Mouse (Mus musculus) forebrain, postnatal 0 days (tissue): ENCODE measurements around the gene Fn3k. TPM values are rescaled to one million over a fixed set of nuclear protein-coding genes. Genes with fewer than 3 reads are reported as not detected.

Experiments used
- ATAC-seq: fragments of 200-750 bp; cut with Nextera tagmentation; 2 replicates; pipeline ENCODE4 v1.8.0; 2017; ENCODE audit warnings: mild to moderate bottlenecking, moderate library complexity
- DNase-seq: peaks from one replicate; pipeline ENCODE4 v3.0.0-alpha.2; 2015
- H3K27ac ChIP-seq: fragments of 300-500 bp; sonication (generic); 2 replicates; pipeline ENCODE4 v1.5.1; 2014; ENCODE audit warnings: low read depth, mild to moderate bottlenecking, antibody characterized with exemption, low read length, moderate library complexity, mixed read lengths
- H3K27me3 ChIP-seq: fragments of 300-500 bp; sonication (generic); 2 replicates; pipeline ENCODE4 v1.6.1; 2014; ENCODE audit warnings: mild to moderate bottlenecking, low read length, mixed read lengths; ENCODE audit not compliant: insufficient read depth
- H3K36me3 ChIP-seq: fragments of 300-500 bp; sonication (generic); 2 replicates; pipeline ENCODE4 v1.6.1; 2014; ENCODE audit warnings: mild to moderate bottlenecking, moderate library complexity; ENCODE audit not compliant: insufficient read depth
- H3K4me1 ChIP-seq: fragments of 300-500 bp; sonication (generic); 2 replicates; pipeline ENCODE4 v1.6.1; 2014; ENCODE audit warnings: antibody characterized with exemption; ENCODE audit not compliant: insufficient read depth
- H3K4me2 ChIP-seq: fragments of 300-500 bp; sonication (generic); 2 replicates; pipeline ENCODE4 v1.6.1; 2014; ENCODE audit warnings: low read depth, mild to moderate bottlenecking, moderate library complexity
- H3K4me3 ChIP-seq: fragments of 300-500 bp; sonication (generic); 2 replicates; pipeline ENCODE4 v1.5.1; 2014; ENCODE audit warnings: low read depth, low read length, mixed read lengths
- H3K9ac ChIP-seq: fragments of 300-500 bp; sonication (generic); 2 replicates; pipeline ENCODE4 v1.6.1; 2014; ENCODE audit warnings: mild to moderate bottlenecking
- H3K9me3 ChIP-seq: fragments of 300-500 bp; sonication (generic); 2 replicates; pipeline ENCODE4 v1.6.1; 2016; ENCODE audit warnings: low read length
- CTCF ChIP-seq: sonication (generic); IDR thresholded peaks from 2 replicates; pipeline ENCODE4 v1.5.1; 2016; ENCODE audit warnings: antibody characterized with exemption, control low read depth, low read depth
- WGBS: fragments of 180-500 bp; shearing (Covaris S2); extraction: QIAGEN DNeasy Blood & Tissue Kit; methylation state at CpG from one replicate; pipeline ENCODE4 v1.1.7; 2014; 5-methylcytosine and 5-hydroxymethylcytosine counted together
- microRNA-seq, 2 experiments: library from miRNA; unstranded; fragments of <30 nt; microRNA quantifications; one replicate each; pipeline ENCODE4; 2016
- polyA plus RNA-seq: library from polyadenylated mRNA; unstranded; fragments of >200 nt; fragmentation: Nextera tagmentation; extraction: Ambion mirVana; gene quantifications from 2 replicates; pipeline ENCODE4 v1.2.1, GENCODE M21; 2015
- total RNA-seq: library from RNA; depleted of rRNA; stranded (reverse); fragments of >200 nt; gene quantifications from 2 replicates; pipeline ENCODE4 v1.2.3, GENCODE M21; 2014; rRNA removed

Fn3k gene
- total and polyA plus RNA-seq, 2 experiments from 2014 or later, result 2.9 to 3.1 TPM

- WGBS, result 94% methylated on average over 2 of the region's 2 CpGs
Measured at GRCm38 (mm10) chr11:121481129-121481528, 46.4 kb downstream of the Fn3k start.

DNA sequence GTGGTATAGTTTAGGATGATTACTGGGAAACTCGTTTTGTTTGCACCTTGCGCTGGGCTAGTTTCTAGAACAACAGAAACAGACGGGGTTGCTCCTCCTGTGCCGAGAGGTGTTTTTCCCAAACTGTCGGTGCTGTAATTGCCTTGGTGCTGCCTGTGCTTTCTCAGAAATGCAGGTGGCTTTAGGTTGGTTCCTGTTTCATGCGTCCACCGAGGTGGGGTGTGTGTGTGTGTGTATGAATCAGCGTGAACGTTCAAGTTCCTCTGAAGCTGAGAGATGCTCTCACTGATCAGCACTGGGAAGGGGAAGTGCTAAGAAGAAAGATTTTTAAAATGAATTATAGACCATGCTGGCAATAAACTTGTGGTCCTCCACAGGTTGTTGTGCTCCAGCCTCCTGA is 51.2 kb downstream of the Fn3k start:
- peaks cover 28% of the 10 kb centered on the region for H3K36me3 ChIP-seq
- H3K9ac ChIP-seq, result no peak overlapping the region
- ATAC-seq (no peak), DNase-seq (no peak)
- H3K27me3 ChIP-seq, result no peaks in the 10 kb centered on the region
- 86% methylated on average over 9 of the region's 9 CpGs for WGBS
- H3K4me2 ChIP-seq, result no peak overlapping the region
- no peak overlapping the region for H3K4me3 ChIP-seq
- H3K4me1 ChIP-seq, result no peaks in the 10 kb centered on the region
- no peaks in the 10 kb centered on the region for H3K9me3 ChIP-seq
- no peak for TF ChIP-seq CTCF
- H3K27ac ChIP-seq, result no peak overlapping the region

More at GRCm38 (mm10) chr11:121481129-121481528, 46.4 kb downstream of the Fn3k start:
- Histone ChIP-seq H3K4me3 (no peak overlapping the region), H3K27ac (no peak overlapping the region), H3K9ac (no peak overlapping the region), H3K4me2 (no peak overlapping the region), H3K27me3 (no peaks in the 10 kb centered on the region), H3K36me3 (peaks cover 51% of the 10 kb centered on the region), H3K9me3 (no peaks in the 10 kb centered on the region), H3K4me1 (no peaks in the 10 kb centered on the region)
- ATAC-seq, result no peak
- DNase-seq, result no peak
- TF ChIP-seq CTCF, result no peak

DNA sequence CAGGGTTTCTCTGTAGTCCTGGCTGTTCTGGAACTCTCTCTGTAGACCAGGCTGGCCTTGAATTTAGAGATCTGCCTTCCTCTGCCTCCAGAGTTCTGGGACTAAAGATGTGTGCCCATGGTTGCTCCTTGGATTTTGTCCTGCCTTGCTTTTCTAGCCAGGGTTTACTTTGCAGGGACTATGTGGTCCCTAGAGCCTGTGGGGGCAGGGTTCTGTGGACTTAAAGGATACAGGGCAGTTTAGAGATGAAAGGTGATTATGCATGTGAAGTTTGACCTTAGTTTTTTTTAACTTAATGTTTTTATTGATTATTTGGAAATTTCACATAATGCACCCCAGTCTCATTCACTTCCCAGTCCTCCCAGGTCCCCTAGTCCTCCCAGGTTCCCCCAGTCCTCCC is 55.9 kb downstream of the Fn3k start:
- Histone ChIP-seq H3K4me1 (no peaks in the 10 kb centered on the region), H3K9me3 (no peaks in the 10 kb centered on the region), H3K4me2 (no peak overlapping the region), H3K36me3 (peaks cover 16% of the 10 kb centered on the region), H3K4me3 (no peak overlapping the region), H3K27ac (no peak overlapping the region), H3K27me3 (no peaks in the 10 kb centered on the region), H3K9ac (no peak overlapping the region)
- DNase-seq (no peak), ATAC-seq (no peak)
- TF ChIP-seq CTCF, result no peak

Small RNA genes lying within 50 kb of the gene (microRNA-seq; reads per million reads assigned to microRNA genes)
- 0.39 to 0.49 reads per million in 2 experiments for gene Mir7236

Other genes with a start within 250 kb of the Fn3k start
- gene Hexdc, start 230.5 kb upstream of the Fn3k start, total RNA-seq, result 64.9 and 77.0 TPM in 2 replicates
- gene Hexdc, start 230.5 kb upstream of the Fn3k start, polyA plus RNA-seq, result 19.8 and 24.1 TPM in 2 replicates
- 7.1 and 9.0 TPM in 2 replicates for gene Ogfod3, start 230.2 kb upstream of the Fn3k start, total RNA-seq
- gene Ogfod3, start 230.2 kb upstream of the Fn3k start, polyA plus RNA-seq, result 16.8 and 21.4 TPM in 2 replicates
- 28.0 and 29.1 TPM in 2 replicates for gene Cybc1, start 205.6 kb upstream of the Fn3k start, total RNA-seq
- 19.7 TPM in 2 replicates for gene Cybc1, start 205.6 kb upstream of the Fn3k start, polyA plus RNA-seq
- 73.1 and 135 TPM in 2 replicates for gene Narf, start 197.7 kb upstream of the Fn3k start, total RNA-seq
- 39.0 and 42.9 TPM in 2 replicates for gene Narf, start 197.7 kb upstream of the Fn3k start, polyA plus RNA-seq
- gene Foxk2, start 174.9 kb upstream of the Fn3k start, total RNA-seq, result 62.9 and 73.1 TPM in 2 replicates
- 14.2 and 16.5 TPM in 2 replicates for gene Foxk2, start 174.9 kb upstream of the Fn3k start, polyA plus RNA-seq
- 71.6 and 85.0 TPM in 2 replicates for gene Wdr45b, start 80.5 kb upstream of the Fn3k start, total RNA-seq
- gene Wdr45b, start 80.5 kb upstream of the Fn3k start, polyA plus RNA-seq, result 92.6 and 103 TPM in 2 replicates
- gene Rab40b, start 46.7 kb upstream of the Fn3k start, total RNA-seq, result 19.5 and 19.7 TPM in 2 replicates
- gene Rab40b, start 46.7 kb upstream of the Fn3k start, polyA plus RNA-seq, result 16.4 and 22.3 TPM in 2 replicates
- gene Fn3krp, start 13.5 kb upstream of the Fn3k start, total RNA-seq, result 19.0 and 19.7 TPM in 2 replicates
- gene Fn3krp, start 13.5 kb upstream of the Fn3k start, polyA plus RNA-seq, result 7.0 and 8.2 TPM in 2 replicates
- gene Tbcd, start 17.0 kb downstream of the Fn3k start, total RNA-seq, result 75.3 and 90.8 TPM in 2 replicates
- 49.3 and 56.5 TPM in 2 replicates for gene Tbcd, start 17.0 kb downstream of the Fn3k start, polyA plus RNA-seq
- gene Zfp750, start 84.4 kb downstream of the Fn3k start, total RNA-seq, result 0.08 and 0.14 TPM in 2 replicates
- gene Zfp750, start 84.4 kb downstream of the Fn3k start, polyA plus RNA-seq, result 0.05 and 0.18 TPM in 2 replicates
- 9.3 and 11.0 TPM in 2 replicates for gene B3gntl1, start 238.2 kb downstream of the Fn3k start, total RNA-seq
- gene B3gntl1, start 238.2 kb downstream of the Fn3k start, polyA plus RNA-seq, result 5.1 and 6.1 TPM in 2 replicates